Comparison of ENCODE assay signal across 10 mouse cellular contexts in the genomic region with DNA sequence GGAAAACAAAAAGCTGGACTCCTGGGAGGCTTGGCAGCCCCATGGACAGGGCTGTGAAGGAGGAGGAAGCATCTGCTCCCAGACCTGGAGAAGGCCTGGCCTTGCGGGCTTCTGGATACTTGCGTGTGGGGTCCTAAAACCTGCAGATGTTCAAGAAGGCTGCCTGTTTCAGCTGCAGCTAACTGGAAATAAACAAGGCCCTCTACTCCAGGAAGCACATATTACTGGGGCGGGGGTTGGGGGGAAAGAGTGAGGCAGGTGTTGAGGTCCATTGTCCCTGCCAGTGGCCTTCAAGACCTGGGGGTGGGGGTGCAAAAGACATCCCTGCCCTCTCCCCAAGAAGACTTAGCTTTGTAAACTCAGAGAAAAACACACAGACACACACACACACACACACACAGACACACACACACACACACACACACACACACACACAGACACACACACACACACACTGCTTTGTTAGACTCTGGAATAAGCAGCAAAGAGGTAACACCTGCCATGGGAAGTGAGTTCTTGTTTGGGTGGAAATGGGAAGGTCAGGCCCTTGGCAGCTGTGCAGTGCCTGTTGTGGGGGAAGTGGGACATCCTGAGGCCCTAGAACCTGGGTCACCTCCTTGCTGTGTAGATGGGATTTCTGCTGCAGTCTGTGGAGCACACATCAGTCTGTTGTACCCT. TPM values are rescaled to one million over a fixed set of nuclear protein-coding genes. Genes with fewer than 3 reads are reported as not detected.
A peak's percentile ranks its signal among the peaks of the same experiment; 100 is the strongest.
DNase-seq lines count a peak whose midpoint lies in the region; ATAC-seq lines count a peak whose summit lies in the region.
"Had no signal": no experiment of that assay in that cellular context is flagged by ENCODE, and none has a peak within 500 bp of the region (broad histone marks: within the 10 kb centered on the region; RNA-seq: fewer than 3 reads in every experiment).

No protein-coding gene starts in this region.

- H3K9me3 ChIP-seq in forebrain, embryonic 10.5 days = no peaks in the 10 kb centered on the region
- no peaks in the 10 kb centered on the region for H3K9me3 ChIP-seq in forebrain, embryonic 13.5 days (replicated peaks)
- H3K9me3 ChIP-seq in neural tube, embryonic 13.5 days = no peaks in the 10 kb centered on the region
- no peaks in the 10 kb centered on the region for H3K9me3 ChIP-seq in neural tube, embryonic 15.5 days (replicated peaks)
- H3K9me3 ChIP-seq in limb, embryonic 10.5 days (replicated peaks) = no peaks in the 10 kb centered on the region

- WGBS in forebrain, embryonic 10.5 days = 88% methylated on average over 3 of the region's 3 CpGs
- 89% methylated on average over 3 of the region's 3 CpGs for WGBS in forebrain, embryonic 13.5 days
- 78% methylated on average over 3 of the region's 3 CpGs for WGBS in neural tube, embryonic 13.5 days
- WGBS in neural tube, embryonic 15.5 days = 87% methylated on average over 3 of the region's 3 CpGs
- 84% methylated on average over 3 of the region's 3 CpGs for WGBS in limb, embryonic 10.5 days

- no peak overlapping the region for H3K9ac ChIP-seq in forebrain, embryonic 13.5 days
- no peak overlapping the region for H3K9ac ChIP-seq in neural tube, embryonic 13.5 days
- H3K9ac ChIP-seq in neural tube, embryonic 15.5 days (replicated peaks) = no peak overlapping the region

- peaks cover 9% of the 10 kb centered on the region for H3K27me3 ChIP-seq in forebrain, embryonic 10.5 days (ENCODE audit: poor library complexity, severe bottlenecking)
- H3K27me3 ChIP-seq in forebrain, embryonic 13.5 days = peaks cover 2% of the 10 kb centered on the region
- peaks cover 5% of the 10 kb centered on the region for H3K27me3 ChIP-seq in neural tube, embryonic 13.5 days
- H3K27me3 ChIP-seq in neural tube, embryonic 15.5 days (replicated peaks) = 0 out of 2 replicates have a peak, but pooled peaks cover 2% of the 10 kb centered on the region
- peaks cover 10% of the 10 kb centered on the region for H3K27me3 ChIP-seq in limb, embryonic 10.5 days (ENCODE audit: low read depth, poor library complexity, severe bottlenecking)

- peaks cover 7% of the 10 kb centered on the region; the same call in 1 of the 2 replicates for H3K36me3 ChIP-seq in forebrain, embryonic 10.5 days (replicated peaks)
- peaks cover 6% of the 10 kb centered on the region; the same call in 1 of the 2 replicates for H3K36me3 ChIP-seq in forebrain, embryonic 13.5 days (ENCODE audit: poor library complexity, severe bottlenecking)
- 0 out of 2 replicates have a peak, but pooled peaks cover 7% of the 10 kb centered on the region for H3K36me3 ChIP-seq in neural tube, embryonic 13.5 days
- H3K36me3 ChIP-seq in neural tube, embryonic 15.5 days = no peaks in the 10 kb centered on the region
- peaks cover 12% of the 10 kb centered on the region; the same call in 1 of the 2 replicates for H3K36me3 ChIP-seq in limb, embryonic 10.5 days

- no peak overlapping the region for H3K4me3 ChIP-seq in forebrain, embryonic 10.5 days
- H3K4me3 ChIP-seq in forebrain, embryonic 13.5 days = no peak overlapping the region
- H3K4me3 ChIP-seq in neural tube, embryonic 13.5 days = no peak overlapping the region
- no peak overlapping the region for H3K4me3 ChIP-seq in neural tube, embryonic 15.5 days (replicated peaks)
- H3K4me3 ChIP-seq in limb, embryonic 10.5 days = no peak overlapping the region

- no peak for DNase-seq in forebrain, embryonic 10.5 days (ENCODE audit: extremely low spot score, low spot score)
- DNase-seq in limb, embryonic 10.5 days (ENCODE audit: low spot score) = no peak
- DNase-seq in frontal cortex, postnatal 25 days (ENCODE audit: low spot score in 2 of 2) = no peak
- DNase-seq in spleen, adult 18-20 months = no peak
- no peak for DNase-seq in right cerebral cortex, postnatal 4 days

- peak overlapping the region; percentile 53; the same call in 1 of the 2 replicates for H3K27ac ChIP-seq in forebrain, embryonic 10.5 days
- no peak overlapping the region for H3K27ac ChIP-seq in forebrain, embryonic 13.5 days
- peak overlapping the region; percentile 14; the same call in 1 of the 2 replicates for H3K27ac ChIP-seq in neural tube, embryonic 13.5 days (replicated peaks)
- H3K27ac ChIP-seq in neural tube, embryonic 15.5 days (replicated peaks) = no peak overlapping the region
- H3K27ac ChIP-seq in limb, embryonic 10.5 days = peak overlapping the region; percentile 66
- H3K27ac ChIP-seq: macrophage had no signal

- no peak for ATAC-seq in forebrain, embryonic 13.5 days
- no peak for ATAC-seq in neural tube, embryonic 13.5 days (ENCODE audit: low read depth)
- ATAC-seq in neural tube, embryonic 15.5 days (ENCODE audit: low FRiP score) = no peak

- no peak overlapping the region for H3K4me2 ChIP-seq in forebrain, embryonic 13.5 days
- no peak overlapping the region for H3K4me2 ChIP-seq in neural tube, embryonic 13.5 days
- no peak overlapping the region for H3K4me2 ChIP-seq in neural tube, embryonic 15.5 days

- peaks cover 37% of the 10 kb centered on the region for H3K4me1 ChIP-seq in forebrain, embryonic 10.5 days
- H3K4me1 ChIP-seq in forebrain, embryonic 13.5 days = no peaks in the 10 kb centered on the region; the same call in 1 of the 2 replicates
- H3K4me1 ChIP-seq in neural tube, embryonic 13.5 days (replicated peaks) = peaks cover 8% of the 10 kb centered on the region
- peaks cover 5% of the 10 kb centered on the region; the same call in 1 of the 2 replicates for H3K4me1 ChIP-seq in neural tube, embryonic 15.5 days
- peaks cover 52% of the 10 kb centered on the region for H3K4me1 ChIP-seq in limb, embryonic 10.5 days

RNA-seq across cellular contexts. Expression of a gene that starts 5.9 kb away (rescaled TPM):
- polyA plus RNA-seq in forebrain, embryonic 10.5 days (2016; fragmentation: Nextera tagmentation; extraction: Ambion mirVana) = 0.21 and 0.26 TPM in 2 replicates
- polyA plus RNA-seq in forebrain, embryonic 13.5 days (2015; fragmentation: Nextera tagmentation; extraction: Ambion mirVana) = 0.23 TPM in 1 of 2 replicates, not detected in the other
- not detected in 2 replicates for polyA plus RNA-seq in neural tube, embryonic 13.5 days (2015; fragmentation: Nextera tagmentation; extraction: Ambion mirVana)
- polyA plus RNA-seq in neural tube, embryonic 15.5 days (2015; fragmentation: Nextera tagmentation; extraction: Ambion mirVana) = 0.20 and 1.3 TPM in 2 replicates
- 0.39 TPM in 1 of 2 replicates, not detected in the other for polyA plus RNA-seq in limb, embryonic 10.5 days (2016; fragmentation: Nextera tagmentation; extraction: Ambion mirVana)
- polyA plus RNA-seq: macrophage had no signal

RNA-seq across cellular contexts. Expression of a gene that starts 8.7 kb away (rescaled TPM):
- polyA plus RNA-seq in forebrain, embryonic 10.5 days (2016; fragmentation: Nextera tagmentation; extraction: Ambion mirVana) = 19.7 and 21.2 TPM in 2 replicates
- polyA plus RNA-seq in forebrain, embryonic 13.5 days (2015; fragmentation: Nextera tagmentation; extraction: Ambion mirVana) = 11.6 and 13.0 TPM in 2 replicates
- polyA plus RNA-seq in neural tube, embryonic 13.5 days (2015; fragmentation: Nextera tagmentation; extraction: Ambion mirVana) = 18.9 and 22.2 TPM in 2 replicates
- polyA plus RNA-seq in neural tube, embryonic 15.5 days (2015; fragmentation: Nextera tagmentation; extraction: Ambion mirVana) = 21.0 and 21.6 TPM in 2 replicates
- polyA plus RNA-seq in limb, embryonic 10.5 days (2016; fragmentation: Nextera tagmentation; extraction: Ambion mirVana) = 25.9 and 27.9 TPM in 2 replicates
- polyA plus RNA-seq: macrophage had no signal

RNA-seq across cellular contexts. Expression of a gene that starts 17.4 kb away (rescaled TPM):
- 17.0 and 18.7 TPM in 2 replicates for polyA plus RNA-seq in forebrain, embryonic 10.5 days (2016; fragmentation: Nextera tagmentation; extraction: Ambion mirVana)
- 31.0 and 35.9 TPM in 2 replicates for polyA plus RNA-seq in forebrain, embryonic 13.5 days (2015; fragmentation: Nextera tagmentation; extraction: Ambion mirVana)
- 33.9 and 37.8 TPM in 2 replicates for polyA plus RNA-seq in neural tube, embryonic 13.5 days (2015; fragmentation: Nextera tagmentation; extraction: Ambion mirVana)
- 43.2 and 44.9 TPM in 2 replicates for polyA plus RNA-seq in neural tube, embryonic 15.5 days (2015; fragmentation: Nextera tagmentation; extraction: Ambion mirVana)
- polyA plus RNA-seq in limb, embryonic 10.5 days (2016; fragmentation: Nextera tagmentation; extraction: Ambion mirVana) = 16.5 and 25.8 TPM in 2 replicates

RNA-seq across cellular contexts. Expression of a gene that starts 31.0 kb away (rescaled TPM):
- 75.0 and 81.6 TPM in 2 replicates for polyA plus RNA-seq in forebrain, embryonic 10.5 days (2016; fragmentation: Nextera tagmentation; extraction: Ambion mirVana)
- 45.3 and 45.4 TPM in 2 replicates for polyA plus RNA-seq in forebrain, embryonic 13.5 days (2015; fragmentation: Nextera tagmentation; extraction: Ambion mirVana)
- 42.7 and 49.2 TPM in 2 replicates for polyA plus RNA-seq in neural tube, embryonic 13.5 days (2015; fragmentation: Nextera tagmentation; extraction: Ambion mirVana)
- 66.4 and 68.1 TPM in 2 replicates for polyA plus RNA-seq in neural tube, embryonic 15.5 days (2015; fragmentation: Nextera tagmentation; extraction: Ambion mirVana)
- polyA plus RNA-seq in limb, embryonic 10.5 days (2016; fragmentation: Nextera tagmentation; extraction: Ambion mirVana) = 94.3 and 96.4 TPM in 2 replicates

RNA-seq across cellular contexts. Expression of a gene that starts 35.5 kb away (rescaled TPM):
- not detected in 2 replicates for polyA plus RNA-seq in forebrain, embryonic 10.5 days (2016; fragmentation: Nextera tagmentation; extraction: Ambion mirVana)
- not detected in 2 replicates for polyA plus RNA-seq in forebrain, embryonic 13.5 days (2015; fragmentation: Nextera tagmentation; extraction: Ambion mirVana)
- not detected in 2 replicates for polyA plus RNA-seq in neural tube, embryonic 13.5 days (2015; fragmentation: Nextera tagmentation; extraction: Ambion mirVana)
- polyA plus RNA-seq in neural tube, embryonic 15.5 days (2015; fragmentation: Nextera tagmentation; extraction: Ambion mirVana) = not detected in 2 replicates
- polyA plus RNA-seq in limb, embryonic 10.5 days (2016; fragmentation: Nextera tagmentation; extraction: Ambion mirVana) = not detected in 2 replicates
- polyA plus RNA-seq: C2C12, macrophage had no signal

Comparison
In these comparisons a context has a peak if more than half of its experiments do, and no peak if none do; other contexts are left out.
1. H3K27ac ChIP-seq: peak in forebrain, embryonic 10.5 days (single experiment), neural tube, embryonic 13.5 days (single experiment) and limb, embryonic 10.5 days (single experiment); none in forebrain, embryonic 13.5 days (single experiment) and neural tube, embryonic 15.5 days (single experiment).